Mouse (Mus musculus): ENCODE data around the gene Gm14692. TPM values are rescaled to one million over a fixed set of nuclear protein-coding genes. Genes with fewer than 3 reads are reported as not detected.
"Not testable (repeated sequence)": the region's sequence is repeated elsewhere in the genome, so short reads cannot be mapped to it uniquely, and the experiment has no call there.

The Gm14692 gene
- not detected for total RNA-seq (2021)
- long read RNA-seq, experiment 1: 0 reads
- long read RNA-seq, experiment 2: 0 reads

DNA sequence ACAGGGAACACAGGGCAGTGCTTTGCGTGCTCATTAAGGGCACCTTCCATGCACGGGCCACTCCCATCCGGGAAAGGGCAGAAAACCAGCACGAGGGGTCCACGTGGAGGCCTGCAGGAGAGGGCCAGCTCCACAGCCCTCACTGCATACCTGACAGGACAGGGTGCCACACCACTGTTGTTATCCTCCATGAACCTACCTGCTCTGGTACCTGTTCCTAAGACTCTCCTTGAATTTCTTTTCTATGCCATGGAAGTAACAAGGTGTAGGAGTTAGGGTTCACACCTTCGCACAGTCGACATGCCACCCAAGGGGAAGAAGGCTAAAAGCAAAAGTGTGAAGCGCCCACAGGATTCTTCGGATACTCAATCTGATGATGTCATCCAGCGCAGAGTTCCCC is at the start of gene Gm14692:
Gene Gm14692 (plus strand): TSS at position 301 of the 400 bp plus-strand sequence.
- DNase-seq; intact Hi-C loops (cut with DNase I): not testable (repeated sequence)

GRCm38 (mm10) chrX:67693462-67693861 is 2.0 kb upstream of the Gm14692 start, which contains the start of gene Gm1140:
Gene Gm1140 (minus strand): TSS chrX:67693562.
- DNase-seq; intact Hi-C loops (cut with DNase I): not testable (repeated sequence)

Other genes starting within 250 kb of the Gm14692 start
- not detected for gene Gm1140, start 2.1 kb upstream of the Gm14692 start, total RNA-seq (2021)
- not detected for gene 4933436I01Rik, start 225.8 kb downstream of the Gm14692 start, total RNA-seq (2021)